8 mouse cellular contexts compared by ENCODE assay signal in genomic region chr17:56461771-56462743, GRCm38 (mm10). TPM values are rescaled to one million over a fixed set of nuclear protein-coding genes. Genes with fewer than 3 reads are reported as not detected.
DNase-seq lines count a peak whose midpoint lies in the region; ATAC-seq and TF ChIP-seq lines count a peak whose summit lies in the region.

No protein-coding gene starts in this region.

- peak; percentile 93 for DNase-seq in MEL (ENCODE audit: low read depth, low spot score)
- peak; percentile 90 for DNase-seq in cerebellum, adult 8-10 months
- peak; percentile 99 for DNase-seq in forelimb bud, embryonic 11.5 days (ENCODE audit: low read depth, low spot score)
- peak; percentile 92 for DNase-seq in layer of hippocampus, adult 9-10 months (ENCODE audit: low spot score)
- peak; percentile 95 for DNase-seq in ovary, postnatal 10 days (ENCODE audit: low spot score)
- peak; percentile 95 to 96 for DNase-seq in thymus, postnatal 10 days (ENCODE audit: low spot score in 2 of 2)

- TF ChIP-seq EP300 in MEL (IDR thresholded peaks at IDR 0.05; ENCODE audit: low read depth in 1 of 2, low read length in 2 of 2): no peak

- ATAC-seq in hematopoietic stem cell, adult 5-6 weeks (replicated peaks in 1 of 2; ENCODE audit: insufficient read depth in 1 of 2, low FRiP score in 2 of 2, low TSS enrichment in 1 of 2, low read depth in 1 of 2, poor library complexity in 2 of 2, severe bottlenecking in 2 of 2): peak; percentile 85 to 87
- peak; percentile 92 for ATAC-seq in lung, embryonic 16.5 days (ENCODE audit: low read depth)

- no peaks in the 10 kb centered on the region for H3K4me1 ChIP-seq in MEL (ENCODE audit: control insufficient read depth in 1 of 2, insufficient read depth in 2 of 2, low read length in 2 of 2)
- peaks cover 36% of the 10 kb centered on the region for H3K4me1 ChIP-seq in lung, embryonic 16.5 days (replicated peaks; ENCODE audit: control insufficient read depth, insufficient read depth, low read length)

- peak overlapping the region; percentile 28; the same call in 1 of the 2 replicates for H3K9ac ChIP-seq in MEL (ENCODE audit: control insufficient read depth, low read depth, low read length, poor library complexity, severe bottlenecking)
- H3K9ac ChIP-seq in lung, embryonic 16.5 days (ENCODE audit: low read length): peak overlapping the region; percentile 87

- no peaks in the 10 kb centered on the region for H3K27me3 ChIP-seq in MEL (ENCODE audit: control insufficient read depth in 1 of 2, insufficient read depth in 2 of 2, low read length in 2 of 2)
- no peaks in the 10 kb centered on the region for H3K27me3 ChIP-seq in lung, embryonic 16.5 days (ENCODE audit: control insufficient read depth, insufficient read depth, low read depth, low read length)

- H3K4me3 ChIP-seq in MEL (ENCODE audit: control insufficient read depth in 1 of 2, insufficient read depth in 1 of 2, low read depth in 2 of 2, low read length in 2 of 2): peak overlapping the region; percentile 33 to 45; a peak in 3 of 4 replicates
- H3K4me3 ChIP-seq in lung, embryonic 16.5 days (ENCODE audit: low read length): peak overlapping the region; percentile 76

- peaks cover 19% of the 10 kb centered on the region; the same call in 1 of the 2 replicates for H3K79me2 ChIP-seq in MEL (ENCODE audit: control insufficient read depth, insufficient read depth, low read length, poor library complexity)

- TF ChIP-seq RAD21 in MEL (IDR thresholded peaks at IDR 0.05; ENCODE audit: low read depth, low read length): no peak

- 0% methylated on average over 73 of the region's 77 CpGs for WGBS in lung, embryonic 16.5 days

- no peaks in the 10 kb centered on the region for H3K9me3 ChIP-seq in MEL (replicated peaks; ENCODE audit: insufficient read depth, low read length)
- no peaks in the 10 kb centered on the region for H3K9me3 ChIP-seq in lung, embryonic 16.5 days (ENCODE audit: control insufficient read depth, low read length)

- no peak for TF ChIP-seq CTCF in MEL (IDR thresholded peaks at IDR 0.05 in 2 of 3, conservative IDR thresholded peaks at IDR 0.05 in 1 of 3; ENCODE audit: control insufficient read depth in 1 of 3, insufficient read depth in 1 of 3, low read depth in 2 of 3, low read length in 3 of 3, poor library complexity in 1 of 3, severe bottlenecking in 1 of 3)

- H3K4me2 ChIP-seq in lung, embryonic 16.5 days (ENCODE audit: low read depth, low read length): peak overlapping the region; percentile 91

- no peaks in the 10 kb centered on the region; a peak in 1 of 4 replicates for H3K36me3 ChIP-seq in MEL (ENCODE audit: control insufficient read depth in 1 of 2, insufficient read depth in 2 of 2, low read length in 2 of 2)
- peaks cover 2% of the 10 kb centered on the region; the same call in 1 of the 2 replicates for H3K36me3 ChIP-seq in lung, embryonic 16.5 days (ENCODE audit: control insufficient read depth, insufficient read depth, low read length)

- TF ChIP-seq POLR2A in MEL (IDR thresholded peaks at IDR 0.05; ENCODE audit: control insufficient read depth in 1 of 2, insufficient read depth in 1 of 2, low read depth in 1 of 2, low read length in 2 of 2, poor library complexity in 1 of 2): no peak

- H3K27ac ChIP-seq in MEL (ENCODE audit: control insufficient read depth, low read depth, low read length): no peak overlapping the region
- peak overlapping the region; percentile 97 for H3K27ac ChIP-seq in lung, embryonic 16.5 days (ENCODE audit: low read length)

TF ChIP-seq in MEL, 35 proteins besides CTCF, POLR2A, EP300 and RAD21:
- TF ChIP-seq ZMIZ1 (IDR thresholded peaks at IDR 0.05; ENCODE audit: low read depth, low read length) (no peak), ELF1 (IDR thresholded peaks at IDR 0.05; ENCODE audit: low read depth, low read length) (0 out of 2 replicates have a peak, but pooled peaks have one; percentile 11), MAZ (IDR thresholded peaks at IDR 0.05; ENCODE audit: low read depth, low read length) (0 out of 2 replicates have a peak, but pooled peaks have one; percentile 56)

RNA-seq across cellular contexts. Expression of gene Ptprs, which starts 14.2 kb away (rescaled TPM):
- 37.2 and 51.6 TPM in 2 replicates for total RNA-seq in MEL (2012; rRNA removed)
- polyA plus RNA-seq in MEL (2012; ENCODE audit: insufficient read depth in 1 of 2, insufficient read length in 2 of 2, low read depth in 1 of 2, low replicate concordance in 2 of 2, missing spikeins in 1 of 2): 100 to 1,000 TPM in 1 of 2 experiments, 10 to 100 TPM in 1; 80.9 to 324 TPM
- total RNA-seq in hematopoietic stem cell, adult 5-6 weeks (2017): 67.9 and 85.5 TPM in 2 replicates
- polyA plus RNA-seq in lung, embryonic 16.5 days (2015; fragmentation: Nextera tagmentation; extraction: Ambion mirVana): 59.1 and 59.9 TPM in 2 replicates

RNA-seq across cellular contexts. Expression of gene Znrf4, which starts 50.2 kb away (rescaled TPM):
- total RNA-seq in MEL (2012; rRNA removed): not detected in 2 replicates
- not detected for polyA plus RNA-seq in MEL (2012; ENCODE audit: insufficient read depth in 1 of 2, insufficient read length in 2 of 2, low read depth in 1 of 2, low replicate concordance in 2 of 2, missing spikeins in 1 of 2)
- total RNA-seq in hematopoietic stem cell, adult 5-6 weeks (2017): not detected in 2 replicates
- polyA plus RNA-seq in lung, embryonic 16.5 days (2015; fragmentation: Nextera tagmentation; extraction: Ambion mirVana): not detected in 2 replicates
